Mouse (Mus musculus): ENCODE data around the gene Cdrt4. TPM values are rescaled to one million over a fixed set of nuclear protein-coding genes. Genes with fewer than 3 reads are reported as not detected.
A peak's percentile ranks its signal among the peaks of the same experiment; 100 is the strongest.

The Cdrt4 gene
- total RNA-seq, 4 experiments from 2014 or later, result not detected

- DNase-seq (ENCODE audit: low spot score), result no peak
Measured at GRCm38 (mm10) chr11:62995755-62996521, 44.9 kb downstream of the Cdrt4 start.

GRCm38 (mm10) chr11:62996522-62996898, 45.5 kb downstream of the Cdrt4 start:
- DNase-seq (ENCODE audit: low spot score), result no peak

- DNase-seq (ENCODE audit: low spot score), result no peak
Measured at GRCm38 (mm10) chr11:62997039-62997717, 46.2 kb downstream of the Cdrt4 start.

- peak; percentile 77 for DNase-seq (ENCODE audit: low spot score)
Measured at GRCm38 (mm10) chr11:62997718-62998281, 46.8 kb downstream of the Cdrt4 start.

GRCm38 (mm10) chr11:63000126-63000525, 49.1 kb downstream of the Cdrt4 start:
- DNase-seq (ENCODE audit: low spot score), result no peak

GRCm38 (mm10) chr11:63004617-63005016, 53.6 kb downstream of the Cdrt4 start:
- no peak for DNase-seq (ENCODE audit: low spot score)

- DNase-seq (ENCODE audit: low spot score), result no peak
Measured at GRCm38 (mm10) chr11:63007376-63007775, 56.4 kb downstream of the Cdrt4 start.

- DNase-seq (ENCODE audit: low spot score), result no peak
Measured at GRCm38 (mm10) chr11:63008004-63008403, 57.0 kb downstream of the Cdrt4 start.

- DNase-seq (ENCODE audit: low spot score), result no peak
Measured at GRCm38 (mm10) chr11:63009761-63010160, 58.8 kb downstream of the Cdrt4 start.

GRCm38 (mm10) chr11:63017327-63018082, 66.5 kb downstream of the Cdrt4 start:
- no peak for DNase-seq (ENCODE audit: low spot score)

GRCm38 (mm10) chr11:63018083-63018622, 67.2 kb downstream of the Cdrt4 start:
- no peak for DNase-seq (ENCODE audit: low spot score)

GRCm38 (mm10) chr11:63020633-63021032, 69.6 kb downstream of the Cdrt4 start:
- no peak for DNase-seq (ENCODE audit: low spot score)

GRCm38 (mm10) chr11:63021141-63021806, 70.3 kb downstream of the Cdrt4 start:
- DNase-seq (ENCODE audit: low spot score), result no peak

GRCm38 (mm10) chr11:63023461-63023860, 72.5 kb downstream of the Cdrt4 start:
- peak; percentile 45 for DNase-seq (ENCODE audit: low spot score)

- DNase-seq (ENCODE audit: low spot score), result no peak
Measured at GRCm38 (mm10) chr11:63024136-63024535, 73.1 kb downstream of the Cdrt4 start.

GRCm38 (mm10) chr11:63025476-63025875, 74.5 kb downstream of the Cdrt4 start:
- peak; percentile 52 for DNase-seq (ENCODE audit: low spot score)

- peak; percentile 77 for DNase-seq (ENCODE audit: low spot score)
Measured at GRCm38 (mm10) chr11:63026651-63027141, 75.7 kb downstream of the Cdrt4 start.

- no peak for DNase-seq (ENCODE audit: low spot score)
Measured at GRCm38 (mm10) chr11:63028131-63028530, 77.1 kb downstream of the Cdrt4 start.

GRCm38 (mm10) chr11:63029148-63029714, 78.2 kb downstream of the Cdrt4 start:
- DNase-seq (ENCODE audit: low spot score), result no peak

- DNase-seq (ENCODE audit: low spot score), result no peak
Measured at GRCm38 (mm10) chr11:63029721-63030120, 78.7 kb downstream of the Cdrt4 start.
